Comparison of ENCODE assay signal across 9 mouse cellular contexts in the genomic region with DNA sequence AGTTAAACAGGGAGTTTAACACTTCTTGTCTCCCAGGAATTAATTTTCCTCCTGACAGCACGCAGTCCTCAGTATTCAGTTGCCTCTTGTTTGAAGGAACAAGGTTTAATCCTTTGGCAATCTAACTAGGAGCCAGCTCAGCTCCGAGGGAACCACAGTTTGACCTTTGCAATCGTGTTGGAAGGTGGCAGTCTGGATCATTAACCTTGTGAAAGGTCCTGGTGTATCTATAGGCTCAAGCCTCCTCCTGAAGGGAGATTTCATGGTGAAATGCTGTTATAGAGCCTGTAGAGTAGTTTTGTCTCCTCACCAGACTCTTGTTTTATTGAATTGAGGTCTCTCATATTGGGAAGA.
DNase-seq lines count a peak whose midpoint lies in the region; ATAC-seq and TF ChIP-seq lines count a peak whose summit lies in the region.
"Had no signal": no experiment of that assay in that cellular context is flagged by ENCODE, and none has a peak within 500 bp of the region (broad histone marks: within the 10 kb centered on the region; RNA-seq: fewer than 3 reads in every experiment).

No protein-coding gene starts in this region.

- H3K4me3 ChIP-seq in embryonic facial prominence, embryonic 11.5 days (ENCODE audit: low read depth, low read length) = no peak overlapping the region
- H3K4me3 ChIP-seq in embryonic facial prominence, embryonic 10.5 days = no peak overlapping the region
- H3K4me3 ChIP-seq in forebrain, embryonic 11.5 days (ENCODE audit: low read depth, low read length) = no peak overlapping the region
- no peak overlapping the region for H3K4me3 ChIP-seq in hindbrain, embryonic 16.5 days (ENCODE audit: low read length)
- no peak overlapping the region for H3K4me3 ChIP-seq in midbrain, postnatal 0 days (ENCODE audit: low read depth, low read length)

- H3K36me3 ChIP-seq in embryonic facial prominence, embryonic 11.5 days (replicated peaks; ENCODE audit: control insufficient read depth, insufficient read depth, low read depth, low read length) = no peaks in the 10 kb centered on the region
- H3K36me3 ChIP-seq in embryonic facial prominence, embryonic 10.5 days (replicated peaks) = no peaks in the 10 kb centered on the region
- H3K36me3 ChIP-seq in forebrain, embryonic 11.5 days (ENCODE audit: control insufficient read depth, insufficient read depth, low read length) = no peaks in the 10 kb centered on the region
- no peaks in the 10 kb centered on the region for H3K36me3 ChIP-seq in hindbrain, embryonic 16.5 days (ENCODE audit: control insufficient read depth, insufficient read depth, low read length)
- no peaks in the 10 kb centered on the region for H3K36me3 ChIP-seq in midbrain, postnatal 0 days (ENCODE audit: insufficient read depth, low read length)
- H3K36me3 ChIP-seq: limb, embryonic 13.5 days had no signal

- peak; percentile 31; the same call in 1 of the 2 replicates for ATAC-seq in embryonic facial prominence, embryonic 11.5 days (replicated peaks; ENCODE audit: insufficient number of reproducible peaks, low FRiP score, low TSS enrichment, low read depth)
- ATAC-seq in forebrain, embryonic 11.5 days (replicated peaks; ENCODE audit: low FRiP score) = peak; percentile 54
- peak; percentile 54 for ATAC-seq in hindbrain, embryonic 16.5 days
- ATAC-seq in midbrain, postnatal 0 days (ENCODE audit: low FRiP score) = peak; percentile 65
- no peak for ATAC-seq in activated CD4-positive, CD25-positive, alpha-beta regulatory T cell, adult 4 months

- H3K9me3 ChIP-seq in embryonic facial prominence, embryonic 11.5 days (replicated peaks; ENCODE audit: control insufficient read depth, low read length) = no peaks in the 10 kb centered on the region
- H3K9me3 ChIP-seq in embryonic facial prominence, embryonic 10.5 days = no peaks in the 10 kb centered on the region
- H3K9me3 ChIP-seq in forebrain, embryonic 11.5 days (ENCODE audit: control insufficient read depth, low read length) = no peaks in the 10 kb centered on the region
- no peaks in the 10 kb centered on the region for H3K9me3 ChIP-seq in hindbrain, embryonic 16.5 days (ENCODE audit: control insufficient read depth, low read length)
- H3K9me3 ChIP-seq in midbrain, postnatal 0 days (ENCODE audit: low read length) = no peaks in the 10 kb centered on the region
- H3K9me3 ChIP-seq: limb, embryonic 13.5 days had no signal

- H3K4me1 ChIP-seq in embryonic facial prominence, embryonic 11.5 days (ENCODE audit: control insufficient read depth, insufficient read depth, low read length) = peaks cover 2% of the 10 kb centered on the region; the same call in 1 of the 2 replicates
- H3K4me1 ChIP-seq in embryonic facial prominence, embryonic 10.5 days = peaks cover 20% of the 10 kb centered on the region
- H3K4me1 ChIP-seq in forebrain, embryonic 11.5 days (replicated peaks; ENCODE audit: control insufficient read depth, insufficient read depth, low read length) = no peaks in the 10 kb centered on the region; the same call in 1 of the 2 replicates
- peaks cover 16% of the 10 kb centered on the region; the same call in 1 of the 2 replicates for H3K4me1 ChIP-seq in hindbrain, embryonic 16.5 days (ENCODE audit: control insufficient read depth, insufficient read depth, low read depth, low read length)
- peaks cover 9% of the 10 kb centered on the region for H3K4me1 ChIP-seq in midbrain, postnatal 0 days (ENCODE audit: insufficient read depth, low read length)

- H3K4me2 ChIP-seq in embryonic facial prominence, embryonic 11.5 days (ENCODE audit: low read depth, low read length) = no peak overlapping the region
- H3K4me2 ChIP-seq in forebrain, embryonic 11.5 days (ENCODE audit: low read depth, low read length, severe bottlenecking) = no peak overlapping the region
- H3K4me2 ChIP-seq in hindbrain, embryonic 16.5 days (ENCODE audit: low read length) = no peak overlapping the region
- H3K4me2 ChIP-seq in midbrain, postnatal 0 days (ENCODE audit: low read depth, low read length, poor library complexity, severe bottlenecking) = no peak overlapping the region

- no peak for DNase-seq in embryonic facial prominence, embryonic 11.5 days (ENCODE audit: low spot score)
- DNase-seq in embryonic facial prominence, embryonic 10.5 days (ENCODE audit: low spot score) = no peak
- no peak for DNase-seq in forebrain, embryonic 11.5 days (ENCODE audit: low spot score)
- DNase-seq in midbrain, postnatal 0 days (ENCODE audit: low spot score) = peak; percentile 31
- no peak for DNase-seq in gastrocnemius, postnatal 10 days
- no peak for DNase-seq in heart, postnatal 14 days

- intact Hi-C loops in heart, postnatal 14 days (cut with DNase I) = loop anchor here (5.0 to 10.0 kb wide), 2 partner anchors 296 to 466 kb away; no protein-coding TSS in a partner anchor

- no peak overlapping the region for H3K9ac ChIP-seq in embryonic facial prominence, embryonic 11.5 days (replicated peaks; ENCODE audit: low read length)
- H3K9ac ChIP-seq in forebrain, embryonic 11.5 days (ENCODE audit: low read length) = no peak overlapping the region
- no peak overlapping the region for H3K9ac ChIP-seq in hindbrain, embryonic 16.5 days (ENCODE audit: low read depth, low read length)
- H3K9ac ChIP-seq in midbrain, postnatal 0 days (replicated peaks; ENCODE audit: low read length, poor library complexity, severe bottlenecking) = no peak overlapping the region

- no peak overlapping the region for H3K27ac ChIP-seq in embryonic facial prominence, embryonic 11.5 days (replicated peaks; ENCODE audit: low read depth, low read length)
- H3K27ac ChIP-seq in embryonic facial prominence, embryonic 10.5 days (replicated peaks) = no peak overlapping the region
- H3K27ac ChIP-seq in forebrain, embryonic 11.5 days (ENCODE audit: low read depth, low read length) = no peak overlapping the region
- peak overlapping the region; percentile 41; the same call in 1 of the 2 replicates for H3K27ac ChIP-seq in hindbrain, embryonic 16.5 days (ENCODE audit: low read depth, low read length)
- H3K27ac ChIP-seq in midbrain, postnatal 0 days (ENCODE audit: low read depth, low read length) = peak overlapping the region; percentile 66
- H3K27ac ChIP-seq: limb, embryonic 13.5 days had no signal

- 7% methylated on average over 3 of the region's 3 CpGs for WGBS in embryonic facial prominence, embryonic 11.5 days
- WGBS in embryonic facial prominence, embryonic 10.5 days = 13% methylated on average over 3 of the region's 3 CpGs
- 6% methylated on average over 3 of the region's 3 CpGs for WGBS in forebrain, embryonic 11.5 days
- 11% methylated on average over 3 of the region's 3 CpGs for WGBS in hindbrain, embryonic 16.5 days
- 0% methylated on average over 3 of the region's 3 CpGs for whole genome bisulfite sequencing in midbrain, postnatal 0 days

- TF ChIP-seq CTCF in midbrain, postnatal 0 days (IDR thresholded peaks at IDR 0.05) = no peak

- no peaks in the 10 kb centered on the region for H3K27me3 ChIP-seq in embryonic facial prominence, embryonic 11.5 days (ENCODE audit: control insufficient read depth, insufficient read depth, low read length)
- 0 out of 2 replicates have a peak, but pooled peaks cover 9% of the 10 kb centered on the region for H3K27me3 ChIP-seq in embryonic facial prominence, embryonic 10.5 days (replicated peaks; ENCODE audit: low read depth, poor library complexity, severe bottlenecking)
- H3K27me3 ChIP-seq in forebrain, embryonic 11.5 days (ENCODE audit: control insufficient read depth, insufficient read depth, low read length) = no peaks in the 10 kb centered on the region
- H3K27me3 ChIP-seq in hindbrain, embryonic 16.5 days (replicated peaks; ENCODE audit: control insufficient read depth, insufficient read depth, low read length) = no peaks in the 10 kb centered on the region
- no peaks in the 10 kb centered on the region for H3K27me3 ChIP-seq in midbrain, postnatal 0 days (ENCODE audit: insufficient read depth, low read length)

Comparison
In these comparisons a context has a peak if more than half of its experiments do, and no peak if none do; other contexts are left out.
1. H3K27ac ChIP-seq: peak in hindbrain, embryonic 16.5 days (single experiment) and midbrain, postnatal 0 days (single experiment); none in embryonic facial prominence, embryonic 11.5 days (single experiment), embryonic facial prominence, embryonic 10.5 days (single experiment) and forebrain, embryonic 11.5 days (single experiment).